Mouse (Mus musculus): ENCODE results near the gene Adsl. TPM values are rescaled to one million over a fixed set of nuclear protein-coding genes. Genes with fewer than 3 reads are reported as not detected.
A peak's percentile ranks its signal among the peaks of the same experiment; 100 is the strongest.
"Not testable (repeated sequence)": the region's sequence is repeated elsewhere in the genome, so short reads cannot be mapped to it uniquely, and the experiment has no call there.

The Adsl gene
- 14.2 and 20.7 TPM in 2 replicates for polyA plus RNA-seq (2012; ENCODE audit: insufficient read depth, insufficient read length, missing spikeins)

DNA sequence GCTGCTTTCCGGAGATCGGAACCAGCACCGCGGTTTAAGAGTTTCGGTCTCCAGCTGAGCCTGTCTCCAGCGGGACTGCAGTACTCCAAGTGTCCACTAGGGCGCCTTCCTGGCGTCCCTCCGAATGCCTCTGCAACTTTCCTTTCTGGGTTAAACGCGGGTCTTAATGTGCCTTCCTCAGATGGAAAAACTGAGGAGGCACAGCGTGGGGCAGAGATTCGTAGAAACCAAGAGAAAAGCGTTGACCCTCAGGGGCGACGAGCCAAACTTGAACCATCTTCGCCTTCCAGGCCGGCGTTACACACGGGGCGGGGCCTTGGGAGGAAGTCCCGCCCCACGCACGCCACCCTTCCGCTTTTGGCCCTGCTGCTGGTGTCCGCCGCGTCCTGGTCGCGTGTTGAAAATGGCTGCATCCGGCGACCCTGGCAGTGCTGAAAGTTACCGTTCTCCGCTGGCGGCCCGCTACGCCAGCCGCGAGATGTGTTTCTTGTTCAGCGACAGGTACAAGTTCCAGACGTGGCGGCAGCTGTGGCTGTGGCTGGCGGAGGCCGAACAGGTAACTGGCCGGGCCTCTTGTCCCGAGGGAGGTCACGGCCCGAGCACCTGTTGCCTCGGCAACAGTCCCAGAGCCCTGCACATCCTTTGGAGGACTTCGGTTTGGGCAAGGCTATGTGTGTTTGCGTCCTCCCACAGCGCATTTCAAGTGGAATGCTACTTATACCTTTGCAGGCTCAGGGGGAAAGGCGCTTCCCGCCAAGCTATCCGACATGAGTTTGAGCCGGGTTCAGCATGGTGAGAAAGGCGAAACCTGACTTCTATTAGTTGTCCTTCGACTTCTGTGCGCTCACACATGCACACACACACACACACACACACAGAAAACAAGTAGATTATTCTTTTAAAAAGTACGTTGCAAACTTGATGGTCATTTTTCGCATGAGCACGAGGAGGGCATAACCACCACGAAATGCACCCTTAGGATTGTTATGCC lies at the start of gene Adsl:
TSS of gene Adsl (plus strand) at position 346 of the 991 bp plus-strand sequence.
- TF ChIP-seq CTCF (IDR thresholded peaks at IDR 0.05; ENCODE audit: low read depth, low read length) = peak; percentile 100
- TF ChIP-seq POLR2A (IDR thresholded peaks at IDR 0.05; ENCODE audit: borderline replicate concordance, low read depth, low read length) = no peak
- H3K4me1 ChIP-seq (ENCODE audit: control insufficient read depth, insufficient read depth, low read length) = peaks cover 13% of the 10 kb centered on the region
- peak within 1 kb of the TSS; percentile 90 for H3K4me3 ChIP-seq (ENCODE audit: insufficient read depth, low read length)
- H3K27ac ChIP-seq (ENCODE audit: insufficient read depth, low read depth, low read length) = peak within 1 kb of the TSS; percentile 61

DNA sequence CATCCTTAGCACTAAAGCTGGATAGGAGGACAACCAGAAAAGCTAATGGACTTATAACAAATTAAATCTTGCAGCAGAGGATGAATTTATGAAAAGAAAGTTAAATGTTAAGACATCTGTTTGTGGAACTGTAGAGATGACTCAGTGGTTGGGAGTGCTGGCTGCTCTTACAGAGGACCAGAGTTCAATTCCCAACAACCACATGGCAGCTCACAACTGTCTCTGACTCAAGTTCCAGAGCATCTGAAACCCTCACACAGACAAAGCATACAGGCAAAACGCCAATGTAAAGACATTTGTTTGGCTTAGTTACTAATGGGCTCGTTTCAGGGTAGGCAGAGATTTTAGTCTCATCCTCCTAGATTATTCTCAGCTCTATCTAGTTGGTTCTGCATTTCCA lies 48.5 kb upstream of the Adsl start:
- Histone ChIP-seq H3K4me3 (ENCODE audit: insufficient read depth, low read length) (no peak overlapping the region), H3K4me1 (ENCODE audit: control insufficient read depth, insufficient read depth, low read length) (peaks cover 14% of the 10 kb centered on the region), H3K27ac (ENCODE audit: insufficient read depth, low read depth, low read length) (no peak overlapping the region)
- TF ChIP-seq POLR2A (IDR thresholded peaks at IDR 0.05; ENCODE audit: borderline replicate concordance, low read depth, low read length) = no peak
- no peak for TF ChIP-seq CTCF (IDR thresholded peaks at IDR 0.05; ENCODE audit: low read depth, low read length)

DNA sequence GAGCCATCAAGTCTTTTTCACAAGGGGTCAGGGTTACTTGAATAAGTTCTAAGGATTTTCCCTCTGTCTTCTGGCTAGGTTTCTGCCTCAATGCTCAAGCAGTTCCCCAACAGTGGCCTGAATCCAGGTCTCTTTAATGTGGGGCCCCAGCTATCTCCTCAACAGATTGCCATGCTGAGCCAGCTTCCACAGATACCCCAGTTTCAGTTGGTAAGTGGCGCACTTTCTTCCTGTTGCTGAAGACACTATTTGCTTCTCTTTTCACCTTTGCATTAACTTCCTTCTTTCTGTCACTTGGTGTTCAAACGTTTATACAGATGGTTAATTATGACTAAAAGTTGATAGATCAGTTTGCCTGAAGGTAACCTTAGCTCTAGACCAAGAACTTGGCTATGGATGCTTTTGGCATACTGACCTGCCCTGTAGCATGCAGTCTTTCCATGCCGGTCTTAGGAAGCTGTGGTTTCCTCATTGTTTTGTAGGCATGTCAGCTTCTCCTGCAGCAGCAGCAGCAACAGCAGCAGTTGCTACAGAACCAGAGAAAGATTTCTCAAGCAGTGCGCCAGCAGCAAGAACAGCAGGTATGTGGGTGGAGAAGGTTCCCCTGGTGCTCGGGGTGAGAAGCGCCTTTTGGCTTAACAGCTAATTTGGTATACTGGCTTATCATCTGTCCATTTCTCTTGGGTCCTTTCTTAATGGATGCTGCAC lies 46.3 kb upstream of the Adsl start:
- Histone ChIP-seq H3K27ac (ENCODE audit: insufficient read depth, low read depth, low read length) (no peak overlapping the region), H3K4me3 (ENCODE audit: insufficient read depth, low read length) (no peak overlapping the region), H3K4me1 (ENCODE audit: control insufficient read depth, insufficient read depth, low read length) (peaks cover 9% of the 10 kb centered on the region)
- TF ChIP-seq POLR2A (IDR thresholded peaks at IDR 0.05; ENCODE audit: borderline replicate concordance, low read depth, low read length) (no peak), CTCF (IDR thresholded peaks at IDR 0.05; ENCODE audit: low read depth, low read length) (no peak)

DNA sequence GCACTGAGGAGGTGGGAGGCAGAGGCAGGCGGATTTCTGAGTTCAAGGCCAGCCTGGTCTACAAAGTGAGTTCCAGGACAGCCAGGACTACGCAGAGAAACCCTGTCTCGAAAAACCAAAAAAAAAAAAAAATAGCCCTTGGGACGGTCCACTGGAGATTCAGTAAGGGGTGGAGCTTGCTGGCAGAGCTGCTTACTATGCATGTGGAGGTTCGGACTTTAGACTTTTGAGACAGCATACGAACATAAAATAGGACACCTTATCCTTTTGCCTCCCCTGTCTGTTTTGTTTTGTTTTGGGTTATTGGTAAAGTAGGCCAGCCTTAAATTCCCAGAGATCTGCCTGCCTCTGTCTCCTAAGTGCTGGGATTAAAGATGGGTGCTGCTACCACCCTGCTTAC lies 43.5 kb upstream of the Adsl start:
- not testable (repeated sequence) for H3K27ac ChIP-seq (ENCODE audit: insufficient read depth, low read depth, low read length); H3K4me3 ChIP-seq (ENCODE audit: insufficient read depth, low read length); H3K4me1 ChIP-seq (ENCODE audit: control insufficient read depth, insufficient read depth, low read length)

DNA sequence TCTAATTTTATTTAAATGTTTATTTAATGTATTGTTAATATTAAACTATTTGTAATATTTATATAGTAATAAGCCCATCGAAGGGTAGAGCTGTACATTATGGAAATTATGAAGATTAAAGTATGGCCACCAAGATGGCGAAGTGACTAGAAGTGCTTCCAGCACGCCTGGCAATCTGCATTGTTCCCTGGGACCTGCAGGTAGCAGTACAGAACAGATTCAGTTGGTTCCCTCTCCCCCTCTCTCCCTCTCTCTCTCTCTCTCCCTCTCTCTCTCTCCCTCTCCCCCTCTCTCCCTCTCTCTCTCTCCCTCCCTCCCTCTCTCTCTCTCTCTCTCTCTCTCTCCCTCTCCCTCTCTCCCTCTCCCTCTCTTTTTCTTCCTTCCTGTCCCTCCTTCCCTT lies 38.1 kb upstream of the Adsl start:
- Histone ChIP-seq H3K4me3 (ENCODE audit: insufficient read depth, low read length) (no peak overlapping the region), H3K4me1 (ENCODE audit: control insufficient read depth, insufficient read depth, low read length) (no peaks in the 10 kb centered on the region), H3K27ac (ENCODE audit: insufficient read depth, low read depth, low read length) (no peak overlapping the region)
- TF ChIP-seq POLR2A (IDR thresholded peaks at IDR 0.05; ENCODE audit: borderline replicate concordance, low read depth, low read length) = no peak

DNA sequence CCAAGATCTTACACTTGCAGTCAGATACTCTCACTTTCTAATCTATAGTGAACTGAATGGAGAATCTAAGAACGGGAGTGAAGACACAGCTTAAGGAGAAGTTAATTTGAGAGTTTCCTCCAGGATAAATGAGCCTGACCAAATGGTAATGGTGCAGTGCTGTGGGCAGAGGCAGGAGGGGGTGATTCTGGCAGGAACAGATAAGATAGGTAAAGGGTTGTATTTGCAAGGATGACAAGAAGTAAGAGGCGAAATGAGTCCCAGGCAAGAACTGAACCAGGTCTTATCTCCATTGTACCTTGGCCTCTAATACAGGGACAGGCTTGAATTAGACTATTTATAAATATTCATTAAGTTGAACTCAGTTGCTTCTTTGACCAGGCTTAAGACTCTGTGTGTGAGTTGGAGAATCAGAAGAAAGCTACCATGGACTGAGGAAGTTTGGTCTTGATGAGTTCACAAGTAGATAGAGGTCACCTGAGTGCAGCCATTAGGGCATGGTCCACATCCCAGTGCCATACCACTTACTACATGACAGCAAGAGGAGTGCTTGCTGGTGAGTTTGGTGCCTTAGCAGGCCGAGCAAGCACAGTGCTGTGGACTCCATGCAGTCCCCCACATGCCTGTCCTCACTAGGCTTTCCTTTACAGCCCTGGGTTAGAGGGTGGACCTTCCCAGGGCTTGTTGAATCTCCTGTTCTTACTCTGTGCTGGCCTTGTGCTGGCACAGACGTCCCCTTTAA lies 37.3 kb upstream of the Adsl start:
- no peak for TF ChIP-seq POLR2A (IDR thresholded peaks at IDR 0.05; ENCODE audit: borderline replicate concordance, low read depth, low read length)
- TF ChIP-seq CTCF (IDR thresholded peaks at IDR 0.05; ENCODE audit: low read depth, low read length) = no peak
- no peaks in the 10 kb centered on the region for H3K4me1 ChIP-seq (ENCODE audit: control insufficient read depth, insufficient read depth, low read length)
- H3K4me3 ChIP-seq (ENCODE audit: insufficient read depth, low read length) = no peak overlapping the region
- H3K27ac ChIP-seq (ENCODE audit: insufficient read depth, low read depth, low read length) = no peak overlapping the region

DNA sequence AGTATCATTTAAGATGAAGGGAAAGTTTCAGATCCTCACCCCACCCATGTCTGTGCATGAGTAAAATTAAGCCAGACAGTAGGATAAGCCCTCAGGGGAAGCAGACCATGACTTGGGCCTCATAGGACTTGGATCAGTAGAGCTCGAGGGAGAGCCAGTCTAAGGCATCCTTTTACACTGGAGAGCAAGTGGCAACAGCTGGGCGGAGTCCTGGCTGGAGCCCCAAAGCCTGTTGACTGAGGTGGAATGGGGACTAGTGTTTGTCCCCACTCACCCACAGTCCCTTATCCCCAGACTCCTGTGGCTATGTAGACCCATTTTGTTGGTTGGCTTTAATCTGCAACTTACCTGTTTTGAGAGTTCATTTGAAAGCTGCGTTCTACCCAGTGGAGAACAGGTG lies 36.1 kb upstream of the Adsl start:
- no peak overlapping the region for H3K27ac ChIP-seq (ENCODE audit: insufficient read depth, low read depth, low read length)
- H3K4me1 ChIP-seq (ENCODE audit: control insufficient read depth, insufficient read depth, low read length) = no peaks in the 10 kb centered on the region
- no peak overlapping the region for H3K4me3 ChIP-seq (ENCODE audit: insufficient read depth, low read length)
- TF ChIP-seq POLR2A (IDR thresholded peaks at IDR 0.05; ENCODE audit: borderline replicate concordance, low read depth, low read length) (no peak), CTCF (IDR thresholded peaks at IDR 0.05; ENCODE audit: low read depth, low read length) (no peak)

DNA sequence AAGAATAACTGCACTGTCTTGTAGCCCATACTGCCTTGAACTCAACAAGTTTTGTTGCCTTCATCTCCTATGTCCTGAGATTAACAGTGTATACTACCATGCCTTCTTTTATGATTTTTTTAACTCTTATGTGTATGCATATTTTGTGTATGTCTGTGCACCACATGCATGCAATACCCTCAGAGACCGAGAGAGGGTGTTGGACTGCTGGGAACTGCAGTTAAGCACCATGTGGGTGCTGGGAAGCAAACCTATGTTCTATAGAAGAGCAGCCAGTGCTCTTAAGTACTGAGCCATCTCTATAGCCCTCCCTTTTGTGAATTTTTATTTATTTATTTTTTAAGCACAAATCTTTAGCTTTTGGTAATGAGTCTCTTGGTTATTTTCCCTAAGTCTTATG lies 34.5 kb upstream of the Adsl start:
- Histone ChIP-seq H3K27ac (ENCODE audit: insufficient read depth, low read depth, low read length) (no peak overlapping the region), H3K4me3 (ENCODE audit: insufficient read depth, low read length) (no peak overlapping the region), H3K4me1 (ENCODE audit: control insufficient read depth, insufficient read depth, low read length) (no peaks in the 10 kb centered on the region)
- TF ChIP-seq POLR2A (IDR thresholded peaks at IDR 0.05; ENCODE audit: borderline replicate concordance, low read depth, low read length) = no peak
- no peak for TF ChIP-seq CTCF (IDR thresholded peaks at IDR 0.05; ENCODE audit: low read depth, low read length)

DNA sequence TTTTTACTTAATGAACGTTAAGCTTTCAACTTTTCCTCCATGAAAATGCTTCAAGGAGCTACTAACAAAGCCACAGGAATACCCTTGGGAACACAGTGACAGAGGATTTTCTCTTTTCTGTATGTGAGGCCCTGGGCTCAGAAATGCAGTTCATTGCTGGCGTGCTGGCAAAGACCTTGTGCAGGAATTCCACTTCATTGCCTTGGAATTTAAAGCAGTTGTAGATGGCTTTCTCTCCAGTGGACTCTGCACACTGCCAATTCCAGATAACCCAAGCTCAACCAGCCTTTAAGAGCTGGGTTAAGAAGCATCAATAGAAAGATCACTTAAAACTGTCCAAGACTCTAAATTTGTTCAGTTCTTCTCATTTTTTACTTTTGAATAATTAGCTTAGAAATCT lies 32.4 kb upstream of the Adsl start:
- no peak overlapping the region for H3K4me3 ChIP-seq (ENCODE audit: insufficient read depth, low read length)
- no peaks in the 10 kb centered on the region for H3K4me1 ChIP-seq (ENCODE audit: control insufficient read depth, insufficient read depth, low read length)
- TF ChIP-seq POLR2A (IDR thresholded peaks at IDR 0.05; ENCODE audit: borderline replicate concordance, low read depth, low read length) (no peak), CTCF (IDR thresholded peaks at IDR 0.05; ENCODE audit: low read depth, low read length) (no peak)
- no peak overlapping the region for H3K27ac ChIP-seq (ENCODE audit: insufficient read depth, low read depth, low read length)
